Mouse (Mus musculus): Measurements from ENCODE around the gene Ctf1.

Gene Ctf1

GRCm38 (mm10) chr7:127766851-127767609, 54.5 kb downstream of the Ctf1 start:
- in situ Hi-C loops (cut with MboI; ENCODE audit: low sequenced_read_pairs) = no loop called here

Data from CH12F3 (cell line).